Mouse (Mus musculus): Measurements from ENCODE around the gene Mum1l1. TPM values are rescaled to one million over a fixed set of nuclear protein-coding genes. Genes with fewer than 3 reads are reported as not detected.
"Not testable (repeated sequence)": the region's sequence is repeated elsewhere in the genome, so short reads cannot be mapped to it uniquely, and the experiment has no call there.

Gene Mum1l1
- 1 to 10 TPM; 4.2 to 8.3 TPM for total RNA-seq (2021)
- long read RNA-seq, experiment 1, partial matches to known transcripts = 7 of 7 reads
- long read RNA-seq, experiment 1, other reads (novel, unspliced or antisense) = 0 of 7 reads
- long read RNA-seq, experiment 2, partial matches to known transcripts = 4 of 8 reads
- long read RNA-seq, experiment 2, other reads (novel, unspliced or antisense) = 2 of 8 reads

- intact Hi-C loops (cut with DNase I; ENCODE audit: low total_unique reads) = no loop called here
Measured at GRCm38 (mm10) chrX:139209829-139210225, at the start of gene Mum1l1. Mum1l1 (plus strand) TSS chrX:139210042.

GRCm38 (mm10) chrX:139178928-139179327, 30.9 kb upstream of the Mum1l1 start, which contains the start of gene 4933428M09Rik:
4933428M09Rik (plus strand) TSS chrX:139179228.
- DNase-seq = no peak
- intact Hi-C loops (cut with DNase I; ENCODE audit: low total_unique reads) = no loop called here

More at GRCm38 (mm10) chrX:139209829-139210225, at the start of gene Mum1l1:
- peak; percentile 76 for DNase-seq

- DNase-seq; intact Hi-C loops (cut with DNase I; ENCODE audit: low total_unique reads): not testable (repeated sequence)
Measured at GRCm38 (mm10) chrX:139191506-139191905, 18.3 kb upstream of the Mum1l1 start.

GRCm38 (mm10) chrX:139194572-139195279, 15.1 kb upstream of the Mum1l1 start:
- no peak for DNase-seq
- intact Hi-C loops (cut with DNase I; ENCODE audit: low total_unique reads) = no loop called here

- DNase-seq; intact Hi-C loops (cut with DNase I; ENCODE audit: low total_unique reads): not testable (repeated sequence)
Measured at GRCm38 (mm10) chrX:139209191-139209828, 532 bp upstream of the Mum1l1 start.

GRCm38 (mm10) chrX:139214765-139215164, 4.9 kb downstream of the Mum1l1 start:
- intact Hi-C loops (cut with DNase I; ENCODE audit: low total_unique reads) = no loop called here
- no peak for DNase-seq

- intact Hi-C loops (cut with DNase I; ENCODE audit: low total_unique reads) = no loop called here
- DNase-seq = no peak
Measured at GRCm38 (mm10) chrX:139216409-139216808, 6.6 kb downstream of the Mum1l1 start.

- intact Hi-C loops (cut with DNase I; ENCODE audit: low total_unique reads) = no loop called here
- DNase-seq = peak; percentile 47
Measured at GRCm38 (mm10) chrX:139216991-139217593, 7.2 kb downstream of the Mum1l1 start.

- intact Hi-C loops (cut with DNase I; ENCODE audit: low total_unique reads) = no loop called here
- no peak for DNase-seq
Measured at GRCm38 (mm10) chrX:139217776-139218175, 7.9 kb downstream of the Mum1l1 start.

- peak; percentile 13 for DNase-seq
- intact Hi-C loops (cut with DNase I; ENCODE audit: low total_unique reads) = no loop called here
Measured at GRCm38 (mm10) chrX:139219017-139219416, 9.2 kb downstream of the Mum1l1 start.

- no peak for DNase-seq
- intact Hi-C loops (cut with DNase I; ENCODE audit: low total_unique reads) = no loop called here
Measured at GRCm38 (mm10) chrX:139220830-139221229, 11.0 kb downstream of the Mum1l1 start.

GRCm38 (mm10) chrX:139221893-139222292, 12.1 kb downstream of the Mum1l1 start:
- no peak for DNase-seq
- intact Hi-C loops (cut with DNase I; ENCODE audit: low total_unique reads) = no loop called here

GRCm38 (mm10) chrX:139231143-139231542, 21.3 kb downstream of the Mum1l1 start:
- intact Hi-C loops (cut with DNase I; ENCODE audit: low total_unique reads) = no loop called here

GRCm38 (mm10) chrX:139247294-139247693, 37.5 kb downstream of the Mum1l1 start:
- intact Hi-C loops (cut with DNase I; ENCODE audit: low total_unique reads) = no loop called here
- DNase-seq = peak; percentile 6

More at GRCm38 (mm10) chrX:139231143-139231542, 21.3 kb downstream of the Mum1l1 start:
- DNase-seq = peak; percentile 71

GRCm38 (mm10) chrX:139257072-139257471, 47.2 kb downstream of the Mum1l1 start:
- intact Hi-C loops (cut with DNase I; ENCODE audit: low total_unique reads) = no loop called here
- DNase-seq = no peak

- no peak for DNase-seq
- intact Hi-C loops (cut with DNase I; ENCODE audit: low total_unique reads) = no loop called here
Measured at GRCm38 (mm10) chrX:139281966-139282365, 72.1 kb downstream of the Mum1l1 start.
